Mouse (Mus musculus): ENCODE data around the gene Gtpbp3. TPM values are rescaled to one million over a fixed set of nuclear protein-coding genes. Genes with fewer than 3 reads are reported as not detected.

Gtpbp3 gene
- total and polyA plus RNA-seq, 3 experiments: 16.6 to 20.5 (median 18.4) TPM

DNA sequence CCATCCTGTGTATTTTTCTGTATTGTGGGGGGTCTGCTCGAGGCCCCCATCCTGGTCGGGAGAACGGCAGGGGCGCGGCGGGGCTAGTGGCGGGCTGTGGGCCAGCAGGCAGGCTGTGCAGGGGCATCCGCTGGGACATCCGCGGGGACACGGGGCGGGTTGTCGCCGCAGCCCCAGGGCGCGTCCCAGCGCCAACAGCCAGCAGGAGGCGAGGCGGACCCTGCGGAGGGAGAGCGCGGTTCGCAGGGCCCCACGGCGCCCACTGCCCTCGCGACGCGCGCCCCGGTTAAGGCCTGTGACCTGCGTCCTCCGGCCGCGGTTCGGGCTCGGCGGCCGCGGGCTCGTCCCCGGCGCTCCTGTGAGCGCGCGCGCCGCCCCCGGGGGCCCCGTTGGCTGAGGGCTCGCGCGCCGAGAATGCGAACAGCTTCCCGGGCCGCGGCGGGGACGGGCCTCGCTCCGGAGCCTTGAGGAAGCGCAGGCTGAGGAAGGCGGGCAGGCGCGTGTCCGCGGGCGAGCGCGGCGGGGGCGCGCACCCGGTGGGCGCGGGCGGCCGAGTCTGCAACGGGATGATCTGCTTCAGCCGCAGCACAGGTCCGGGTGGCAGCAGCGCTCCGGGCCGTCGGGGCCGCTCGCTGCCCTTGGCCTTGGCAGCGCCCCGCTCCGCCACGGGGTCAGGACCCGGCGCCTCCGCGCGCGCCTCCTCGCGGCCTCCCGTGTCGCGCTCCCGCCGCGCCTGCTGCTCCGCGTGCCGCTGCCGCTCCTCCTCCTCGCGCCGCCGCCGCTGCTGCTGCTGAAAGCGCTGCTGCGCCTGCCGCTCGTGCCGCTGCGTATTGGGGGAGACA, 11.6 kb upstream of the Gtpbp3 start:
- no peaks in the 10 kb centered on the region for H3K79me2 ChIP-seq (replicated peaks; ENCODE audit: control insufficient read depth, insufficient read depth, low read length)
- peak; percentile 50 for TF ChIP-seq CTCF (IDR thresholded peaks at IDR 0.05)
- TF ChIP-seq POLR2A (IDR thresholded peaks at IDR 0.05; ENCODE audit: insufficient read depth, low read depth, low read length): no peak
- no peak for TF ChIP-seq EP300 (IDR thresholded peaks at IDR 0.05; ENCODE audit: insufficient read depth, low read depth, low read length)
- no peaks in the 10 kb centered on the region for H3K27me3 ChIP-seq (ENCODE audit: control insufficient read depth, insufficient read depth, low read length)
- H3K4me1 ChIP-seq (ENCODE audit: control insufficient read depth, insufficient read depth, low read length): peaks cover 3% of the 10 kb centered on the region
- H3K27ac ChIP-seq: peak overlapping the region; percentile 91
- DNase-seq: peak; percentile 88 to 92
- H3K4me3 ChIP-seq: peak overlapping the region; percentile 65
- under 1% methylated on average over 120 of the region's 121 CpGs for WGBS
- intact Hi-C loops (cut with DNase I): no loop called here
- peak overlapping the region; percentile 95 for H3K9ac ChIP-seq (ENCODE audit: low read depth, low read length)
- no peaks in the 10 kb centered on the region for H3K36me3 ChIP-seq (ENCODE audit: control insufficient read depth, insufficient read depth, low read length)

- Histone ChIP-seq H3K9ac (ENCODE audit: low read depth, low read length) (no peak overlapping the region), H3K4me1 (ENCODE audit: control insufficient read depth, insufficient read depth, low read length) (peaks cover 3% of the 10 kb centered on the region), H3K4me3 (peak overlapping the region; percentile 65), H3K27ac (peak overlapping the region; percentile 91), H3K27me3 (ENCODE audit: control insufficient read depth, insufficient read depth, low read length) (no peaks in the 10 kb centered on the region), H3K36me3 (ENCODE audit: control insufficient read depth, insufficient read depth, low read length) (no peaks in the 10 kb centered on the region), H3K79me2 (replicated peaks; ENCODE audit: control insufficient read depth, insufficient read depth, low read length) (no peaks in the 10 kb centered on the region)
- no peak for DNase-seq
- TF ChIP-seq CTCF (IDR thresholded peaks at IDR 0.05): peak; percentile 55
- TF ChIP-seq POLR2A (IDR thresholded peaks at IDR 0.05; ENCODE audit: insufficient read depth, low read depth, low read length): no peak
- WGBS: 63% methylated on average over 14 of the region's 14 CpGs
- intact Hi-C loops (cut with DNase I): no loop called here
Measured at GRCm38 (mm10) chr8:71477196-71477845, 10.6 kb upstream of the Gtpbp3 start.

DNA sequence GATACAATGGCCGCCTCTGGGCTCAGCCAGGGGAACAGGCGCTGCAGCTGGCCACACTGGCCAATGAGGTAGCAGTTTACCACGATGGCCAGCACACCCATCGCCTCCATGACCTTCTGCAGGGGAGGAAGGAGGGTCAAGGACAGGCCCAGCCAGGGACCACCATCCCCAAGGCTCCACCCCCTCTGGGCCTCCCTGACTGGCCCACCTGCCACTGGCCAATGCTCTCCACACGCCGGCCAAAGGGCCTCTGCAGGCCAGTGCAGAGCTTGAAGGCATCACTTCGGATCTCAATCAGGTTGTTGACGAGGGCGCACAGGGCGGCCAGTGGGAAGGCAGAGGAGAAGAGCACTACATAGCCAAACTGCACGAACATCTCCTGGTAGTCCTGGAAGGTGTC, 9.0 kb upstream of the Gtpbp3 start:
- Histone ChIP-seq H3K79me2 (replicated peaks; ENCODE audit: control insufficient read depth, insufficient read depth, low read length) (no peaks in the 10 kb centered on the region), H3K4me3 (no peak overlapping the region), H3K4me1 (ENCODE audit: control insufficient read depth, insufficient read depth, low read length) (peaks cover 3% of the 10 kb centered on the region), H3K9ac (ENCODE audit: low read depth, low read length) (no peak overlapping the region), H3K27me3 (ENCODE audit: control insufficient read depth, insufficient read depth, low read length) (no peaks in the 10 kb centered on the region), H3K36me3 (ENCODE audit: control insufficient read depth, insufficient read depth, low read length) (no peaks in the 10 kb centered on the region), H3K27ac (no peak overlapping the region)
- intact Hi-C loops (cut with DNase I): no loop called here
- 95% methylated on average over 11 of the region's 11 CpGs for WGBS
- no peak for TF ChIP-seq POLR2A (IDR thresholded peaks at IDR 0.05; ENCODE audit: insufficient read depth, low read depth, low read length)
- no peak for TF ChIP-seq CTCF (IDR thresholded peaks at IDR 0.05)
- no peak for TF ChIP-seq EP300 (IDR thresholded peaks at IDR 0.05; ENCODE audit: insufficient read depth, low read depth, low read length)
- peak in 1 of 2 experiments; percentile 16 for DNase-seq

DNA sequence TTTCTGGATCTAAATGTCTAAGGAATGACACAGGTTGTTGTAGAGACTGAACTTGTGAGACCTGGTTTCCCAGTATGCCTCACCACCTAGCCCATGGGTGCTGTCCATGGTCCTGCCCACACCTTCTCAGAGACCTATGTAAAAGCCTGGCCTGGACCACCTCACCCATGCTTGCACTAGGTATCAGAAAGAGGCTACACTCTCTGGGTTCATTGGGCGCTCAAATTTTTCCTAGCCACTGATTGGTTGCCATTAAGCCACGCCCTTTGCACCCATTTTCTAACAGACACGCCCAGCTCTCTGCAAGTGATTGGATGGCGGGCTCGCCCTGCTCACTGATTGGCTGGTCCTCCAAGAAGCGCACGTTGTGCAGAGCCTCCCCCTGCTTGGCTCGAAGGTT, 4.0 kb upstream of the Gtpbp3 start:
- no peak overlapping the region for H3K9ac ChIP-seq (ENCODE audit: low read depth, low read length)
- no peaks in the 10 kb centered on the region for H3K27me3 ChIP-seq (ENCODE audit: control insufficient read depth, insufficient read depth, low read length)
- WGBS: 71% methylated on average over 8 of the region's 8 CpGs
- H3K36me3 ChIP-seq (ENCODE audit: control insufficient read depth, insufficient read depth, low read length): no peaks in the 10 kb centered on the region
- no peaks in the 10 kb centered on the region for H3K79me2 ChIP-seq (replicated peaks; ENCODE audit: control insufficient read depth, insufficient read depth, low read length)
- no peak overlapping the region for H3K27ac ChIP-seq
- DNase-seq: no peak
- intact Hi-C loops (cut with DNase I): no loop called here
- no peak for TF ChIP-seq POLR2A (IDR thresholded peaks at IDR 0.05; ENCODE audit: insufficient read depth, low read depth, low read length)
- TF ChIP-seq EP300 (IDR thresholded peaks at IDR 0.05; ENCODE audit: insufficient read depth, low read depth, low read length): no peak
- no peak for TF ChIP-seq CTCF (IDR thresholded peaks at IDR 0.05)
- peaks cover 5% of the 10 kb centered on the region for H3K4me1 ChIP-seq (ENCODE audit: control insufficient read depth, insufficient read depth, low read length)
- H3K4me3 ChIP-seq: no peak overlapping the region

DNA sequence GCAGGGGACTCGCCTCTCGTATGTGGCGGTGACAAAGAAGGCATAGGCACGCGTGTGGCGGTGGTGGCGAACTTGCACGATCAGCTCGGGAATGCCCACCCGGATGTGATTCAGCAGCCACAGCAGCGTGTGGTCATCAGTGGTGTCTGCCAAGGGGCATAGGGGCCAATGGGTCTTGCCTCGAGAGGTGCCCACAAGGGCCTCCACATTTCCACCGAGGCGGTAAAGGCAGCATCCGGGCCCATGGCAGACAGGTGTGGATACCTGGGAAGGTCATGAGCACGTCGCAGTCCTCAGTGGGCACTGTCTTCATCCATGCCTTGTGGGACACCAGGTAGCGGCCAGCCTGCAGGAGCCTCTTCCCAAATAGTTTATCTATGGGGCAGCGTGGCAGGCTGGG, 3.2 kb upstream of the Gtpbp3 start:
- Histone ChIP-seq H3K36me3 (ENCODE audit: control insufficient read depth, insufficient read depth, low read length) (no peaks in the 10 kb centered on the region), H3K27me3 (ENCODE audit: control insufficient read depth, insufficient read depth, low read length) (no peaks in the 10 kb centered on the region), H3K79me2 (replicated peaks; ENCODE audit: control insufficient read depth, insufficient read depth, low read length) (no peaks in the 10 kb centered on the region; the same call in 1 of the 2 replicates), H3K4me1 (ENCODE audit: control insufficient read depth, insufficient read depth, low read length) (peaks cover 7% of the 10 kb centered on the region), H3K4me3 (no peak overlapping the region; the same call in 1 of the 2 replicates), H3K9ac (ENCODE audit: low read depth, low read length) (no peak overlapping the region), H3K27ac (no peak overlapping the region)
- WGBS: 96% methylated on average over 19 of the region's 19 CpGs
- intact Hi-C loops (cut with DNase I): no loop called here
- no peak for DNase-seq
- TF ChIP-seq CTCF (IDR thresholded peaks at IDR 0.05): no peak
- no peak for TF ChIP-seq EP300 (IDR thresholded peaks at IDR 0.05; ENCODE audit: insufficient read depth, low read depth, low read length)
- no peak for TF ChIP-seq POLR2A (IDR thresholded peaks at IDR 0.05; ENCODE audit: insufficient read depth, low read depth, low read length)
